Mouse (Mus musculus): Measurements from ENCODE around the gene Rarb.
A peak's percentile ranks its signal among the peaks of the same experiment; 100 is the strongest.

Gene Rarb

DNA sequence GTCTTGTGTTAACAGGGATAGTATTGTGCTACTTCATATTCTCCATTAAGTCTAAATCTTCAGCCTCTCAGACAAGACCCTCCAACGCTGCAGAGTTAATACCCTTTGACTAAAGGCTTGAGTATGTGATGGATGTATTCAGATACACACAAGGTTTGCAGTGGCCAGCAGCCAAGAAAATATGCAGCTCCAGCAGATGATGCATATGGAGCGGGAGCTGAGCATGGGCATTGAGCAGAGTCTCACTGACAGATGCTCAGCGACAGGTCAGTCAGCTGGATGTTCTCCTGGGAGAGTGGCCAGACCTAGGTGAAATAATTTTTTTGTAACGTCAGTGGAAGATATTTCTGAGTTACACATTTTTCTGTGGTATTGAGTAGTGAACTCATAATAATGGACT lies 229.8 kb downstream of the Rarb start:
- DNase-seq (ENCODE audit: extremely low spot score), result no peak

DNA sequence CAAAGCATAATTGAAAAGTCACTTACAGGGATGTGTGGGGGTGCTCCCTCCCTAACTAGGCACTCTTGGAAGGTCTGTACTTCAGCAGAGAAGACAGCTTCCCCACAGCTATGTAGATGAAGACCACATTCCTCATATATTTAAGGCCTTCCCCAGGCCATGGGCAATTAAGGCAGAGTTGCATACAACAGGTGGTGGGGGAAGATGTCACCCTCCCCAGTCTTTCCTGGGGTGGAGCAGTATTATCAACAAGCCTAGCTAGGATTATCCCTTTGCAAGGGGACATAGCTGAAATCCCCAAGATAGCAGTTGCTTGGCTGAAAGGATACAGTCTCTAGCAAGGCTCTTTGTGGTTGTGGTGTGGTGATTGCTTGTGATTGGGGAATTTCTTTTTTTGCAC lies 240.9 kb downstream of the Rarb start:
- no peak for DNase-seq (ENCODE audit: extremely low spot score)

- DNase-seq (ENCODE audit: extremely low spot score), result no peak
Measured at GRCm38 (mm10) chr14:16577049-16577448, 241.9 kb downstream of the Rarb start.

DNA sequence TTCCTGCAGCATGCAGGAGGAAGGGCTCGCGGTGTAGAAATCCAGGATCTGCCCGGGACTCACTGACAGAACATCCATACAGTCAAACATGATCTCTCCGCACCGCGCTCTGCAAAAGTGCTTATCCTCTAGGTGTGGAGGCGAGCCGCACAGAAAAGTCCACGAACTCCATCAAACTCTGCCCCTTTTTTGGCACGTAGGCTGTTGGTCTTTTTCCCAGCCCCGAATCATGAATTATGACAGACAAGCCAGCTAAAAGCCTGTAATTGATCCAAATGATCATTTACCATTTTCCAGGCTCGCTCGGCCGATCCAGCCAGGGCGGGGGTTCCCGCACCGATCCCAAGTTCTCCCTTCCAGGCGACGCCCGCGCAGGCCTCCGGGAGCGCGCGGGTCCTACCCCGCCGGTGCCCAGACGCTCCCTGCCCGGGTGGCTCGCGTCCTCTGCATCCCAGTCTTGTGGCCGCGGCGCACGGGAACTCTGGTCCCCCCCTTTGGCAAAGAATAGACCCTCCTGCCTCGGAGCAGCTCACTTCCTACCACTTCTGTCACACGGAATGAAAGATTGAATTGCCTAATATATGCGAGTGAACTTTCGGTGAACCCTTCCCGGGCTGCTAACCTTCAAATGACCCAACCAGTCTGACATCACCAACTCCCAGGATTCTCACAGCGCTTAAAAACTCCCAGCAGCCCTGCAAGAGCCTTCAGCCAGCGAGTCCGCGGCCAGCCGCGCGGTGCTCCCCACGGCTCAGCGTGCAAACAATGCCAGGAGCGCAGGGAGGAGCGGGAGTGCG lies 243.8 kb downstream of the Rarb start:
- DNase-seq (ENCODE audit: extremely low spot score), result peak; percentile 92

DNA sequence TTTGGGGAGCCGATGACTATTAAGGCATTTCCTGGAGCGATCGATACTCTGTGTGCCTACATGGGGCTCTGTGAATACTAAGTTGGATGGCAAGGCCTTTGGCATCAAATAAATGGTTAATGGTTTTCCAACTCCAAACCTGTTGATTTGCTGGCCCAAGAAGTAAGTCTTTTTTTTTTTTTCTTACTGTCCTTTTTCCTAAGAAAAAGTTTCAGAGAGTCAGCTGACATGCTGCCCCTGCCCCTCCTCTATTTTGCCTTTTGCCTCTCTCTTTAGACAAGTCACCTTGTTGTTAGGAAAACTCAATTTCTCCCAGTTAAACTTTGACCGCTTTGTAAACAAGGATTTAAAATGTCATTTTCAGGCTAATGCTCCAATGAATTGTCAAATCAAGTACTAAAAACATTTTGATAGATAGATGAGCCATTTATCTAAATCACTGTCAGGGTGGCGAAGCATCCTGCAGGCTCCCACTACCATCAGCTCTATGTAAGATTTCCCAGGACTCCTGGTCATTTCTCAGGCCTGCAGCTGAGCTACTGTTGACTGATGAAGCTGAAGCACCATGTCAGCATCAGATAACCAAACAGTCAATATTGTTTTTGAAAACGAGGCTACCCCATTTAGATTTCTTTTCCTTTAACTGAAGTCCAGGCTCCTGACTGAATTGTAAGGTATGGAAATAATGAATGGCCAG lies 245.3 kb downstream of the Rarb start:
- DNase-seq (ENCODE audit: extremely low spot score), result peak; percentile 39

DNA sequence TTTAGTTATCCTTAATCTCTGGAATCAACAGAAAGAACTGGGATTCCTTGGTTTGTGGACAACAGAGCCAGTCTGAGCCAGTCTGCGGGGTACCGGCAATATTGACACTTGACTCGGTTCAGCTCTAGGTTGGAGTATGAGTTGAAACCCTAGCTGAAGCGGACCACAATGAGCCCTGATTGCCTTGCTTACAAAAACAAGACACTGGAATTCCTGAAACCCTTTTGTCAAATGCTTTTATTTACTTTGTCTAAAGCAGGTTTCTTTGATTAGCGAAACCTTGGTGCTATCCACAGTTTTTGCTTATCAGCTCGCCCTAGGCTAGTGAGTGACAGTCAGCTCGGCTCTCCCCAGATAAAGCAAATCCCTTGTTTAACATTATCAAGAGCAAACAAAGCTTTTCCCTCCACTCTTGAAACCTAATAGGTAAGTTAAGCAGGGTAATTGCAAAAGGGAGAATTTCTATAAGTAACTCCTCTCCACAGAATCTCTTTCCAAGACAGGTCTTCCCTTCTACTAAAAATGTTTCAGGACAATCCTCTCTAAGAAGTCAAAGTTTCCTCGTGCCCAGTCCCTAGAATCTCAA lies 246.1 kb downstream of the Rarb start:
- peak; percentile 55 for DNase-seq (ENCODE audit: extremely low spot score)

DNA sequence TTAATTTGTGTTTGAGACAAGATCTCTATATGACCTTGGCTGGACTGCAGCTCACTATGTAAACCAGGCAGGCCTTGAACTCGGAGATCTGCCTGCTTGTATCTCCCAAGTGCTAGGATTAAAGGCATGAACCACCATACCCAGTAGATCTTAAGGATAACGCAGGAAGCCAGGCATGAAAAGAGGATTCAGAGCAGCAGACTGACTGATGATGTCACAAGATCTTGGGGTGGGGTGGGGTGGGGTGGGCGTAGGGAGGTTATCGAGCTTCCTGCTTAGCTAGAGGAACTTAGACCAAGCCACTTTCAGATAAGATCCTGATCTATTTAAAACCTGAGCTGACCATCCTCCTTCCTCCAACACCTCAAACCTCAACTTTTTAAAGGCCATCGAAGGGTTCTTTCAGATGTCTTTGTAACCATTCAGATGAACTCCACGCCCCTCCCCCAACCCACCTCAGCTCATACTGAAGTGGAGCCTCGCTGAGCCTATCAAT lies 249.4 kb downstream of the Rarb start:
- DNase-seq (ENCODE audit: extremely low spot score), result no peak

DNA sequence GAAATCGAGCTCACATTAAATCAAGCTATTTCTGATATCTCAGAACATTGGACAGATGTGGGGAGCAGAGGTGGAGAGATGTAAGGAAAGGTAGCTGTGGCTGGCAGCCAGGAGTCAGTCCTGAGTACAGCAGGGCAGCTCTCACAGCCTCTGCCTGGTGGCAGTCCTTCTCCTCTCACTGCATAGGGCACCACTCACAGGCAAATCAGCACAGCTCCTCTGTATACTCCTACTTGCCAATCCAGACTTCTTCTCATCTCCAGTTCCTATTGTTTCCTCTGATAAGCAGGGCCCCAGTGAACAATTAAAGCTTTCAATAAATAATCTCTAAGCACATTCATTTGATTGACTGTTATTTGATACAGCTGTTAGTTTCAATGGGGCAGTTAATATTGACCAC lies 252.0 kb downstream of the Rarb start:
- no peak for DNase-seq (ENCODE audit: extremely low spot score)

- no peak for DNase-seq (ENCODE audit: extremely low spot score)
Measured at GRCm38 (mm10) chr14:16563912-16564311, 255.0 kb downstream of the Rarb start.

GRCm38 (mm10) chr14:16561496-16562170 lies 257.3 kb downstream of the Rarb start:
- no peak for DNase-seq (ENCODE audit: extremely low spot score)

DNA sequence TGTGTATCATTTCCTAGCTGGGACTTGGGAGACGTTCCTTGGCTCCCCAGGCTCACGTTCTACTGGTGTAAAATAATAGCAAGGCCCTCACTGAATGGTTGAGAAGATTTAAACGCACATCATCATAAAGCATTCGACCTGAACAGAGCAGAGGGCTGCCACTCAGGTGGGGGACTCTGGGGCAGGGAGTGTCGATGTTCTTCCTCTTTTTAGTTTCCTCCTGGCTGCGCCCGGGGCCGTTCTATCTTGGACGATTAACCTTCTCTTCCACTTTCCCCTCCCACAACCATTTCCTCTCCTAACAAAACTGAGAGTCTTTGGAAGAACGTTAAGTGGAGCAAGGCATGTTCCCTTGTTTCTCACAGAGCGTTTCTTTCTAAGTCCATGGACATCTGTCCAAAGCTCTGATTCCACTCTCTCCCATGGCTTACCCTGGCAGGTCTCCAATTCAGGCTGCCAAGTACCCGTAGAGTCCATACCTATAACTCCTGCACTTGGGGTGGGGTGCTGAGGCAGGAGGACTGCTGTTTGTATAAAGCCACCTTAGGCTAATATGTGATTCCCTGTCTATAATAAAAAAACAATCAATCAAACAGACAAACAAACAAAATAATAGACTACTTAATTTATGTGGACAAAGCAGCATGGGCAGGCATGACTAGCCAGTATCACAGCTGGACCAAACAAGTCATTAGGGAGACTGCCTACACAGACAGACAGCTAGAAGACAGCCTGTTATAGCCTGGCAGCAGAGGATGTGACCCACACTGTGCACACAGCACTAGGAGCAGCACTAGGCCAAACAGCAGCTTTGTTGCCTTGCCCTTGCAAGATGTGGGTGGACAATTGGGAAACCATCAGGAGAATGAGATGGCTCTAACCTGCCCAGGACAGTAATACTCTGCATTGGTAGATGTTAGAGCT lies 259.4 kb downstream of the Rarb start:
- DNase-seq (ENCODE audit: extremely low spot score), result no peak

GRCm38 (mm10) chr14:16558033-16558432 lies 260.9 kb downstream of the Rarb start:
- no peak for DNase-seq (ENCODE audit: extremely low spot score)

DNA sequence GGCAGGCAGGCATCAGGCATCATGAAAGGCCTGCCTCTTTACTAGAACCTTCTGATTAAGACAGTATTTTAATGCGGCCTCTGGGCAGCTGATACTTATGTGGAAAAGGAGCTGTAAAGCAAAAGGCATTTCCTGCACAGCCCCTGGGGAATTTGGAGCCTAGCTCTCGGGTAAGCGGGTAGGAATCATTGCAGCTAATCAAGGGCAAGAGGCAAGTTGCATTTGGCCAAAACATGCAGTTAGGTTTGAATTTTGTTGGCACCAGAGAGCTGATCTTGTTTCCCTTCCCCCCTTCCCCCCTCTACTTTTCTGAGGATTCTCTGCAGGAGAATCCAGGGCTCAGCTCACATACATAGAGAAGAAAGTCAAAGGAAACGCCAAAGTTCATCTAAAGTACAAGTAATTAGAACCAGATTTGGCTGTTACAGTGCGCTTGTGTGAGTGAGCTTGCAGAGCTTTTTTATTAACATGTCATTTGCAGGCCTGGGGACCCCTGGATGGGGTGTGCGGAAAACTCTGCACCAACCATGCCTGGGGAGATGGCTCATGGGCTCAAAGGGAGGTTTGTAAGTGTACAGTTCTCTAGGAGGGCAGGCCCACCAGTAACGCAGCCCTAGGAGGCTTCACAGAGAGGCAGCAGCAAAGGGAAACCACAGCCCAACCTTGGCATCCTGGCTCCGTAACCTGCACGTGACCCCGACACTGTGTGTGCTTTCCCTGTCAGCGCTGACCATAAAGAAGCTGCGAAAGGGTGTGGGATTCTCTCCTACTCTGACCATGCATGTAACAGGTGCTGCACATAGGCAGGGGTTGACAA lies 264.1 kb downstream of the Rarb start:
- peak; percentile 51 for DNase-seq (ENCODE audit: extremely low spot score)

GRCm38 (mm10) chr14:16554319-16554642 lies 264.7 kb downstream of the Rarb start:
- DNase-seq (ENCODE audit: extremely low spot score), result no peak

DNA sequence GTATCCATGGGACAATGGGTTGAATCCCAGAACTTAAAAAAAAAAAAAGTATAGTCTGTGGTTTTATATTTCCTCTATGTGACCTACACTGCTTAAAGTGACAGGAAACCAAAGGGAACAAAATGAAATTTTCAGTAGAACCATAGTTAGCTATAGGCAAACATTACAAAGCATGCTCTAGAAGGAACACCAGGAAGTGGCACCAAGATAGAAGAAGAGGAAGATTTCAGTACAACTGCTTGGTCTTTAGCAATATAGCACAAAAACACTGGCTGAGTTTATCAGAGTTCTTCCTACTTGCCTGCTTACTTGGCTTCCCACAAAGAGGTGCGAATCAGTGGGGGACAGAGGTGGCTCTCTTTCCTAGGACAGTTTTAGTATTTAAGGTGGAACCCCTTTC lies 266.7 kb downstream of the Rarb start:
- DNase-seq (ENCODE audit: extremely low spot score), result no peak

- no peak for DNase-seq (ENCODE audit: extremely low spot score)
Measured at GRCm38 (mm10) chr14:16551843-16552242, 267.1 kb downstream of the Rarb start.

DNA sequence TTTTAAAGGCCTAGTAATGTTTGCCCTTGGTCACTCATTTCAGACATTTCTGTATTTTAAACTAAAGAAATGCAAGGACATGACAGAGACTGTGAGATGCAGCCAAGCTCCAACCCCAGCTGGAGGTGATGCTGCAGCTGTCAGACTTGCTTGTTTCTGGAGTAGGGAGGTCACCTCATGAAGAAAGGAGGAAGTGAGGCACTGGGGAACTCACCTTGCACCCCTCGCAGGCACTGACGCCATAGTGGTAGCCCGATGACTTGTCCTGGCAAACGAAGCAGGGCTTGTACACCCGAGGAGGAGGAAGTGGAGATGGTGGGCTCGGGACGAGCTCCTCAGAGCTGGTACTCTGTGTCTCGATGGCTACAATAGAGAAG lies 270.8 kb downstream of the Rarb start:
- DNase-seq (ENCODE audit: extremely low spot score), result no peak

- no peak for DNase-seq (ENCODE audit: extremely low spot score)
Measured at GRCm38 (mm10) chr14:16547492-16548199, 271.3 kb downstream of the Rarb start.

DNA sequence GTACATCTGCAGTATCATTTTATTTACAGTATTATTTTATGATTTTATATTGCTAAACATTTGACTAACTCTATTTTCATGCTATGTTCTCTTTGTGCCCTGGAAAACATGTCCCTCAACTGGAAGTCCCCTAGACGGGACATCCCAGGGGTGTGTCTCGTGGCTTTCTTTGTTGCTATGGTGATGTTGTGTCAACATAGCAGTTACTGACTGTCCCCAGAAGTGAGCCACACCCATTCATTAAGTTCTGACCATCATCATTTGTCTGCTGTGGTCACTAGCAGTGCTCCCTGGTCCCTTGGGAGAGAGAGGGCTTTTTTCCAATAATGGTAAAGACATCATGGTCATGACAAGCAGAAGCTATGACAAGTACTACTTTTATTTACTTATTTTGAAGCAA lies 274.0 kb downstream of the Rarb start:
- DNase-seq (ENCODE audit: extremely low spot score), result no peak

DNA sequence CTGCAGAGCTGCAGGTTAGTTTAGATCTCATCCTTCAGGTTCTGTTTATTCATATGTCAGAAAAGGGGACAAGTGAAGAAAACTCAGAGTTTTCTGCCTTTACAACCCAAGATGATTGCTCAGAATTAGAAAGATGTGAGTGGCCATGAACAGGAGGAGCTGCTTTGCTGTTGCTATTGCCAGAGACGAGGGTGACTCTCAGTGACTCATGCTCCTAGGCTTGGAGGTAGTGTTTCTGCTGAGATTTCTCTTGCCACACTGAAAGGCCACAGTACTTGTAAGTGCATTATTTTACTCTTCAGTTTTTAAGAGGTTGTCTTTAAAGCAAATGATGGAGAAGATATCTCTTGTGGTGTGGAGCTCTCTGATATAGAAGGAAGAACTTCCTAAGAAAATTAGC lies 277.3 kb downstream of the Rarb start:
- DNase-seq (ENCODE audit: extremely low spot score), result no peak

All from embryo, embryonic 9.5 days (tissue).